Mouse (Mus musculus) cerebellum, postnatal 36 days (tissue): Measurements from ENCODE around the gene Sin3a.
A peak's percentile ranks its signal among the peaks of the same experiment; 100 is the strongest.

Experiments used
- DNase-seq, 2 experiments: peaks; one replicate each; pipeline ENCODE4 v3.0.0; 2021 to 2022; ENCODE audit warnings: mixed read lengths in 2 of 2

Sin3a gene

GRCm38 (mm10) chr9:57137777-57138176, 65.9 kb downstream of the Sin3a start:
- no peak for DNase-seq

- no peak for DNase-seq
These were observed 66.7 kb downstream of the Sin3a start for GRCm38 (mm10) chr9:57138507-57138906.

GRCm38 (mm10) chr9:57139110-57139509, 67.3 kb downstream of the Sin3a start:
- DNase-seq = no peak

GRCm38 (mm10) chr9:57139571-57139970, 67.7 kb downstream of the Sin3a start:
- DNase-seq = no peak

- no peak for DNase-seq
These were observed 69.8 kb downstream of the Sin3a start for GRCm38 (mm10) chr9:57141417-57142353.

- no peak for DNase-seq
These were observed 71.4 kb downstream of the Sin3a start for GRCm38 (mm10) chr9:57143212-57143611.

GRCm38 (mm10) chr9:57144830-57145229, 73.0 kb downstream of the Sin3a start:
- DNase-seq = no peak

GRCm38 (mm10) chr9:57146451-57147066, 74.7 kb downstream of the Sin3a start:
- DNase-seq = no peak

GRCm38 (mm10) chr9:57147205-57148143, 75.6 kb downstream of the Sin3a start:
- peak in 1 of 2 experiments; percentile 42 for DNase-seq

GRCm38 (mm10) chr9:57148144-57148878, 76.5 kb downstream of the Sin3a start, which contains the start of gene Neil1:
Gene Neil1 (minus strand): TSS chr9:57148305.
- DNase-seq = peak; percentile 84 to 88

GRCm38 (mm10) chr9:57149021-57149420, 77.2 kb downstream of the Sin3a start:
- DNase-seq = no peak

GRCm38 (mm10) chr9:57150192-57150591, 78.4 kb downstream of the Sin3a start:
- DNase-seq = no peak

- no peak for DNase-seq
These were observed 80.5 kb downstream of the Sin3a start for GRCm38 (mm10) chr9:57152331-57152730.

GRCm38 (mm10) chr9:57156383-57156782, 84.5 kb downstream of the Sin3a start:
- no peak for DNase-seq

- DNase-seq = no peak
These were observed 85.0 kb downstream of the Sin3a start for GRCm38 (mm10) chr9:57156823-57157222.

- no peak for DNase-seq
These were observed 85.7 kb downstream of the Sin3a start for GRCm38 (mm10) chr9:57157499-57157898.

GRCm38 (mm10) chr9:57158013-57158470, 86.2 kb downstream of the Sin3a start, which contains the start of gene Commd4:
Gene Commd4 (minus strand): TSS chr9:57158331.
- peak; percentile 87 to 92 for DNase-seq

GRCm38 (mm10) chr9:57158506-57158905, 86.7 kb downstream of the Sin3a start:
- no peak for DNase-seq

GRCm38 (mm10) chr9:57162496-57162895, 90.7 kb downstream of the Sin3a start:
- no peak for DNase-seq

GRCm38 (mm10) chr9:57163137-57163536, 91.3 kb downstream of the Sin3a start:
- DNase-seq = no peak

GRCm38 (mm10) chr9:57166173-57166572, 94.3 kb downstream of the Sin3a start:
- no peak for DNase-seq

GRCm38 (mm10) chr9:57168411-57168810, 96.6 kb downstream of the Sin3a start:
- no peak for DNase-seq
